Mouse (Mus musculus): ENCODE measurements around the gene Lrrn4cl.

DNA sequence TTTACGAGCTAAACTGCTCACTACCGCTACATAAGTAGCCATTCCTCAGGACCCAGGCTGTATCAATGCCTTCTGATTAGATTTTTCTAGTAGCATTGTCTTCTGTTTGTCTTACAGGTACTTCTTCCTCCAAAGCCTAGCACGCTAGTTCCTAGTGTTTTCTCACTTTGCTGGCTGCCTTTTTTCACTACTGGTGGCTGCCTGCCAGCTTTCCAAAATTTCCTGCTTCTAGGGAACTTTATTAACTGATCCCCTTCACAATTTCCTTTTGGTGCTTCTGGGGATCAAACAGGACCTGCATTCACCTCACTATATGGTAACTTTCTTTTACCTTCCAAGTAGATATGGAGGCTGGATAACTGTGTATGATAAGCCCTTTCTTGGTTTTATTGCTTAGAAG is 48.5 kb downstream of the Lrrn4cl start:
- no peak for TF ChIP-seq E2F4 (IDR thresholded peaks at IDR 0.05; ENCODE audit: insufficient read depth)
- TF ChIP-seq POLR2AphosphoS2 (IDR thresholded peaks at IDR 0.05; ENCODE audit: insufficient read length, low read depth) = no peak
- TF ChIP-seq POLR2A (IDR thresholded peaks at IDR 0.05; ENCODE audit: insufficient read length, low read depth) = no peak
- no peak for TF ChIP-seq TCF12 (IDR thresholded peaks at IDR 0.05; ENCODE audit: insufficient read depth, poor library complexity, severe bottlenecking)
- no peak for TF ChIP-seq MYOD1 (IDR thresholded peaks at IDR 0.05; ENCODE audit: control insufficient read depth in 1 of 3, insufficient read length in 2 of 3, low read depth in 2 of 3)
- TF ChIP-seq USF1 (IDR thresholded peaks at IDR 0.05; ENCODE audit: low read depth) = no peak
- no peak for TF ChIP-seq REST (IDR thresholded peaks at IDR 0.05; ENCODE audit: insufficient read depth, insufficient read length)
- no peak for TF ChIP-seq MYOG (IDR thresholded peaks at IDR 0.05; ENCODE audit: control insufficient read depth in 1 of 3, insufficient read depth in 1 of 3, insufficient read length in 2 of 3, low read depth in 2 of 3)
- TF ChIP-seq TCF3 (IDR thresholded peaks at IDR 0.05; ENCODE audit: insufficient read length, low read depth) = no peak
- no peak for TF ChIP-seq CEBPB (IDR thresholded peaks at IDR 0.05; ENCODE audit: insufficient read depth, poor library complexity, severe bottlenecking)
- no peak for TF ChIP-seq MAX (IDR thresholded peaks at IDR 0.05; ENCODE audit: low read depth)
- no peak for TF ChIP-seq SRF (IDR thresholded peaks at IDR 0.05; ENCODE audit: control insufficient read depth, insufficient read length, low read depth)

Measured in myocyte (in vitro differentiated cells).